Mouse (Mus musculus) embryonic facial prominence, embryonic 10.5 days (tissue): Measurements from ENCODE around the gene Bricd5. TPM values are rescaled to one million over a fixed set of nuclear protein-coding genes. Genes with fewer than 3 reads are reported as not detected.
"Not testable (repeated sequence)": the region's sequence is repeated elsewhere in the genome, so short reads cannot be mapped to it uniquely, and the experiment has no call there.

Source experiments
- DNase-seq: peaks from one replicate; pipeline ENCODE4 v3.0.0-alpha.2; 2017; ENCODE audit warnings: low spot score
- H3K27ac ChIP-seq: fragments of 300-500 bp; sonication (generic); replicated peaks from 2 replicates; pipeline ENCODE4 v1.5.1; 2016; ENCODE audit warnings: mild to moderate bottlenecking
- H3K27me3 ChIP-seq: fragments of 300-500 bp; sonication (generic); replicated peaks from 2 replicates; pipeline ENCODE4 v1.6.1; 2016; ENCODE audit warnings: low read depth, mild to moderate bottlenecking; ENCODE audit not compliant: poor library complexity, severe bottlenecking
- H3K36me3 ChIP-seq: fragments of 300-500 bp; sonication (generic); replicated peaks from 2 replicates; pipeline ENCODE4 v1.6.1; 2016; ENCODE audit warnings: mild to moderate bottlenecking, moderate library complexity
- H3K4me1 ChIP-seq: fragments of 300-500 bp; sonication (generic); 2 replicates; pipeline ENCODE4 v1.6.1; 2016
- H3K4me3 ChIP-seq: fragments of 300-500 bp; sonication (generic); 2 replicates; pipeline ENCODE4 v1.5.1; 2016; ENCODE audit warnings: mild to moderate bottlenecking, moderate library complexity
- H3K9me3 ChIP-seq: fragments of 300-500 bp; sonication (generic); 2 replicates; pipeline ENCODE4 v1.6.1; 2016; ENCODE audit warnings: mild to moderate bottlenecking
- WGBS: fragments of 180-500 bp; shearing (Covaris S2); methylation state at CpG from one replicate; pipeline ENCODE4 v1.1.7; 2016; 5-methylcytosine and 5-hydroxymethylcytosine counted together
- polyA plus RNA-seq: library from polyadenylated mRNA; unstranded; fragments of >200 nt; fragmentation: Nextera tagmentation; extraction: Ambion mirVana; gene quantifications from 2 replicates; pipeline ENCODE4 v1.2.1, GENCODE M21; 2016

Bricd5 gene
- polyA plus RNA-seq, 1 experiment from 2014 or later: 0.36 TPM

GRCm38 (mm10) chr17:24443409-24443808 is 30.3 kb upstream of the Bricd5 start:
- Histone ChIP-seq H3K4me3 (no peak overlapping the region), H3K27me3 (no peaks in the 10 kb centered on the region), H3K9me3 (no peaks in the 10 kb centered on the region), H3K36me3 (peaks cover 100% of the 10 kb centered on the region), H3K4me1 (no peaks in the 10 kb centered on the region), H3K27ac (no peak overlapping the region)
- WGBS: 91% methylated on average over 4 of the region's 4 CpGs
- DNase-seq: no peak

DNA sequence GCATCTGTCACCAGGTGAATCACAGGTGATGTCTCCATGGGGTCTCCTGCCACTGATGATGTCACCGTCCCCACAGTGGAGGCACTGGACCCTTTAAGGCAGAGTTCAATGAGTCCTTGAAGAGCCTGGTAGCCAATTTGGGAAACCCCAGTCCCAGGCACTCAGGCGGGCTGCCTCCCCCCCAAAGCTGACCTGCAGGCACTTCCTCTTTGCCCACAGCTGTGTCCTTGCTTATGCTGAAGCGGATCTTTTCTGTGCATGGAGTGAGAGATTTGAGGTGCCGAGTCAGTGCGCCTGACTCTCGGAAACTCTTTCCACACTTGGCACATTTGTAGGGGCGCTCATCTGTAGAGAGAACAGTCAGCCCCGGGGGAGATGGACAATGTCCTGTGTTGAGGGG is 27.1 kb upstream of the Bricd5 start:
- Histone ChIP-seq H3K4me3 (no peak overlapping the region), H3K36me3 (peaks cover 100% of the 10 kb centered on the region), H3K27ac (no peak overlapping the region), H3K27me3 (no peaks in the 10 kb centered on the region), H3K9me3 (no peaks in the 10 kb centered on the region), H3K4me1 (no peaks in the 10 kb centered on the region)
- DNase-seq: no peak
- WGBS: 93% methylated on average over 8 of the region's 8 CpGs

GRCm38 (mm10) chr17:24449507-24449906 is 24.2 kb upstream of the Bricd5 start:
- 96% methylated on average over 6 of the region's 6 CpGs for WGBS
- H3K4me1 ChIP-seq: peaks cover 14% of the 10 kb centered on the region
- no peaks in the 10 kb centered on the region for H3K27me3 ChIP-seq
- no peak overlapping the region for H3K27ac ChIP-seq
- H3K4me3 ChIP-seq: no peak overlapping the region
- DNase-seq: no peak
- H3K36me3 ChIP-seq: peaks cover 73% of the 10 kb centered on the region
- H3K9me3 ChIP-seq: no peaks in the 10 kb centered on the region

- Histone ChIP-seq H3K36me3 (peaks cover 56% of the 10 kb centered on the region), H3K4me1 (peaks cover 19% of the 10 kb centered on the region), H3K27ac (no peak overlapping the region), H3K27me3 (no peaks in the 10 kb centered on the region), H3K4me3 (no peak overlapping the region), H3K9me3 (no peaks in the 10 kb centered on the region)
- DNase-seq: no peak
- 95% methylated on average over 6 of the region's 6 CpGs for WGBS
Observed at GRCm38 (mm10) chr17:24451220-24451619, 22.5 kb upstream of the Bricd5 start.

DNA sequence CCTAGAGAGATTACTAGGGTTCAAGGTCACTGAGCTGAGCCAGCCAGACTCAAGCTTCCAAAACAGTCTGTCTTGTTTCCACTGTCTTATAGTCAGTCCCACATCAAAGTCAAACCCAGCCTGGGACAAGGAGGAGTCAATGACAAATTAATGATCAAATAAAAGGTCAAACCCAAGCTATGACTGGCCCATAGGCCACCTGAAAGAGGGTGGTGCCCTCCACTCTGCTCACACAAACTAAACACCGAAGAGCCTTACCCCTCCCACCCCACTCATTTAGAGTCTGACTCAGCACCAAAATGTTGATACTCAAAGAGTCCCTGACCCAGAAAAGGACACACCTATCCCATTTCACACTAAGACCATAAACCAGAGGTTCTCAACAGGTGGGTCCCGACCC is 20.3 kb upstream of the Bricd5 start:
- H3K4me1 ChIP-seq: peaks cover 19% of the 10 kb centered on the region
- H3K27ac ChIP-seq: no peak overlapping the region
- peaks cover 34% of the 10 kb centered on the region for H3K36me3 ChIP-seq
- H3K27me3 ChIP-seq: no peaks in the 10 kb centered on the region
- no peaks in the 10 kb centered on the region for H3K9me3 ChIP-seq
- no peak for DNase-seq
- WGBS: 89% methylated on average over 2 of the region's 2 CpGs
- H3K4me3 ChIP-seq: peak overlapping the region; percentile 90

DNA sequence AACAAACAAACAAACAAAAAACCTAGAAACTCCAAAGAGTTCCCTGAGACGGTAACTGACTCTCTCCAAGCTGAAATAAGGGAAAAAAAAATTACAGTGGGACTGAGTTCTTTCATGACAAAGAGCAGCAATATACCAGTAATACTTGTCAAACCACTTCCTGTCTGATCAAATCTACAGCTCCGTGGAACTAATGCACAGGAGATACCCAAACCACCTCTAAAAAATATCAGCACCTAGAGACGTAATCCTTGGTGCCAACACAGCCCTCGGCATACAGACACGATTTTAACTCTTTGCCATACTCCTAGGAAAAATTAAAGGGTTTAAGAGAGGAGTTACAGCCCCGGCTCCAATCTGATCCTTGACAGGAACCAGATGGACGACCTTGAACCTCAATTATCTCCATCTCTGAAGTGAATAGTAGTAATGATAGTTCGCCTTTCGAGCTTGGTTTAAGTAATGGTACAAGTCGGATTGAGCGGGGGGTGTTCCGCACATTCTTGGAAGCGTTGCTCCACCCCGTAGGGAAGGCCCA is 19.4 kb upstream of the Bricd5 start:
- Histone ChIP-seq H3K9me3 (no peaks in the 10 kb centered on the region), H3K27ac (peak overlapping the region; percentile 96), H3K4me3 (peak overlapping the region; percentile 90), H3K27me3 (no peaks in the 10 kb centered on the region), H3K4me1 (peaks cover 19% of the 10 kb centered on the region), H3K36me3 (peaks cover 25% of the 10 kb centered on the region)
- WGBS: 8% methylated on average over 14 of the region's 14 CpGs
- DNase-seq: no peak

DNA sequence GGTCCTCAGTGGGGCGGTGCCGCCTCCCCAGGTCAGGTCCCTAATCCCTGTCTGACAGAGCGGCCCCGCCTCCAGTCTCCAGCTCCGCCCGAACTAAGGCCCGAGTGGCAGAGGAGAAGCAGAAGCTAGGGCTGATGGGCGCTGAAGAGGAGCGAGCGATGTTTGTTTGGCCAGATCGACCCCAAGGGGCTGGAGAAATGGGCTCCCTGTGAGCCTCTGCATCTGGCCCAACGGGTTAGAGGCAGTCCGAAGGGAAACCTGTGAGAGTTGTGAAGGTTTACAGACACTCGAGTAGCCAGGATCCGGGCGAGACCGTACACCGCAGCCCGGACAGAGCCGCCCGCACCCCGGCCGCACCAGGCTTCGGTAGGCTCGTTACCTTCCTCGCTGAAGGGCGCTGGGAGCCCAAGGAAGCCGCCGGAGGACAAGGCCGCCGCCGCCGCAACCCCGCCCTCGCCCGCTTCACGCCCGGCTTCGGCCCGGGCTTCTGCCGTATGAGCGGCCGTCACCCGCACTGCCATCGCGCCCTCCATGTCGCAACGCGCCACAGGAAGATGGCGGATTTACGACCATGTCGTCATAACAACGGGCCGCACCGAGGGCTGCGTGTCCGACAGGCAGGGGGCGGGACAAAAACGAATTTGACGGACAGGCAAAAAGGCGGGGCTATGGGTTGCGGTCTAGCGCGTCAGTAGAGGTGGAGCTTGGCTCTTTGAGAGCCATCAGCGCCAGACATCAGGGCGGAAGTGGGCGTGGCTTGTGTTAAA is 18.7 kb upstream of the Bricd5 start:
- peak overlapping the region; percentile 96 for H3K27ac ChIP-seq
- H3K9me3 ChIP-seq: no peaks in the 10 kb centered on the region
- H3K27me3 ChIP-seq: no peaks in the 10 kb centered on the region
- peaks cover 18% of the 10 kb centered on the region for H3K36me3 ChIP-seq
- H3K4me3 ChIP-seq: peak overlapping the region; percentile 90
- peaks cover 19% of the 10 kb centered on the region for H3K4me1 ChIP-seq
- peak; percentile 99 for DNase-seq
- WGBS: under 1% methylated on average over 67 of the region's 67 CpGs

DNA sequence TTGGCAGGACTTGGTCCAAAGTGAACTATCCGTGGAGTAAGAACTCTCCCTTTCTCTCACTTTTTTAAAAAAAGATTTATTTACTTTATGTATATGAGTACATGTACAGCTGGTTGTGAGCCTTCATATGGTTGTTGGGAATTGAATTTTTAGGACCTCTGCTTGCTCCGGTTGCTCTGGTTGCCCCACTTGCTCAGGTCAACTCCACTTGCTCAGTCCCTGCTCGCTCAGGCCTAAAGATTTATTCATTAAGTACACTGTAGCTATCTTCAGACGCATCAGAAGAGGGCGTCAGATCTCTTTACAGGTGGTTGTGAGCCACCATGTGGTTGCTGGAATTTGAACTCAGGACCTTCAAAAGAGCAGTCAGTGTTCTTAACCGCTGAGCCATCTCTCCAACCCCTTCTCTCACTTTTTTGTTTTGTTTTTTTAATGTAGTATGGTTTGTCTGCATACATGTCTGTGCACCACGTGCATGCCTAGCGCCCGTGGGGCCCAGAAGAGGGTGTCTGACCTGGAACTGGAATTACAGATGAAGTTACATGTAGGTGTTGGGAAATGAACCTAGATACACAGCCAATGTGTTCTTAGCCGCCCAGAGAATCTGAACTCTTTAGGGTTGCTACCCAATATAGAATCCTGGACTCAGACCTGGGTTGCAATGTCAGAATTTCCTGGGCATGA is 18.0 kb upstream of the Bricd5 start:
- peak overlapping the region; percentile 96 for H3K27ac ChIP-seq
- 54% methylated on average over 10 of the region's 10 CpGs for WGBS
- H3K27me3 ChIP-seq, DNase-seq, H3K9me3 ChIP-seq: not testable (repeated sequence)
- H3K4me1 ChIP-seq: peaks cover 19% of the 10 kb centered on the region
- H3K36me3 ChIP-seq: peaks cover 11% of the 10 kb centered on the region
- peak overlapping the region; percentile 90 for H3K4me3 ChIP-seq

GRCm38 (mm10) chr17:24461580-24461979 is 12.1 kb upstream of the Bricd5 start:
- no peak overlapping the region for H3K27ac ChIP-seq
- no peak overlapping the region for H3K4me3 ChIP-seq
- WGBS: 70% methylated on average over 2 of the region's 2 CpGs
- no peaks in the 10 kb centered on the region for H3K9me3 ChIP-seq
- no peaks in the 10 kb centered on the region for H3K4me1 ChIP-seq
- H3K36me3 ChIP-seq: no peaks in the 10 kb centered on the region
- no peak for DNase-seq
- no peaks in the 10 kb centered on the region for H3K27me3 ChIP-seq

DNA sequence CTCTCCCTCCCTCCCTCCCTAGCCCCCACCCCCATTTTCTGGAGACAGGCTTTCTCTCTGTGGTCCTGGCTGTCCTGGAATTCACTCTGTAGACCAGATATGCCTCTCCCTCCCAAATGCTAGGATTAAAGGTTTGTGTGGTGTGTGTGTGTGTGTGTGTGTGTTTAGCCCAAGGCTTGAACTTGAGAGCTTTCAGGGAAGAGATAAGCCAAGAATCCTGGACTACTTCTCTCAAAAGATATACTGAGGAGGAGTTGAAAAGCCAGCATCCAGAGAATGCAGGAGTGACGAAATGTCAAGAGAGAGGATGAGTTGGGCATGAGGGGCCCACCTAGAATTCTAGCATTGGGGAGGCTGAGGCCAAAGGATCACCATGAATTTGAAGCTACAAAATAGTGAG is 10.8 kb upstream of the Bricd5 start:
- Histone ChIP-seq H3K4me1 (no peaks in the 10 kb centered on the region), H3K4me3 (no peak overlapping the region), H3K36me3 (no peaks in the 10 kb centered on the region), H3K9me3 (no peaks in the 10 kb centered on the region), H3K27me3 (no peaks in the 10 kb centered on the region), H3K27ac (no peak overlapping the region)
- 89% methylated on average over 1 of the region's 1 CpGs for WGBS
- no peak for DNase-seq

DNA sequence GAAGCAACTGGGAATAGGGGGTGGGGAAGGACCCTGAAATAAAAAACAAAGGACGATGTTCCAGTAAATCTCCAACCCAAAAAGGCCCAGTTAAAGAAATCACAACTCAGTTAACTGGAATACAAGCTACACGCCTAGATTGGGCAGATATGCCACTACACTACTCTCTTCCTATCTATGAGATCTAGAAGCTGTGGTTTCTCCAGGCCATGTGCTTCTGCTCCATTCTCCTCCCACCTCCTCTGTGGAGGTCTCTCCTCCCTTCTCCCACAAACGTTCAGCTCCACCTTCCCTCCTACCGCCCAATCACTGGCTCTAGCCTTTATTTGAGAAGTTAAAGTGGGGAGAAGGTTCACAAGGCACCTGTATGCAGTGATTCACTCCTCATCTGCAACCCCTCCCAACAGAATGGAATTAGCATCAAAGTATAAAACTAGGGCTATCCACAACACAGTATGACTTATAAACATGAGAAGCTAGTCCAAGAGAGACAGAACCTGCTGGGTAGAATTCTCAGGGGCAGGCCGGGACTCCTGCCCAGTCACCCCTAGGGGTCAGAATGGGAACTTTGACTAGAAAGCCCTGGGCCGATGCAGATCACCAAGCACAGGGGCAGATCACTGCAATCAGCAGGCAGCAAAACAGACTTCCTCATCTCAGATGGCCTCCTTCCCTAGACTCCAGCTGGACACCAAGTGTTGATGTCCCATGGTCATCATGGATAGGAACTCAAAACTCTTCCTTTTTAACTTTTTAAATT is 10.1 kb upstream of the Bricd5 start:
- 63% methylated on average over 6 of the region's 6 CpGs for WGBS
- Histone ChIP-seq H3K4me1 (no peaks in the 10 kb centered on the region), H3K36me3 (no peaks in the 10 kb centered on the region), H3K27me3 (no peaks in the 10 kb centered on the region), H3K9me3 (no peaks in the 10 kb centered on the region), H3K27ac (no peak overlapping the region), H3K4me3 (no peak overlapping the region)
- no peak for DNase-seq

GRCm38 (mm10) chr17:24468636-24469246 is 4.9 kb upstream of the Bricd5 start:
- H3K4me3 ChIP-seq: no peak overlapping the region
- no peaks in the 10 kb centered on the region for H3K27me3 ChIP-seq
- H3K4me1 ChIP-seq: peaks cover 31% of the 10 kb centered on the region
- WGBS: 89% methylated on average over 5 of the region's 5 CpGs
- no peaks in the 10 kb centered on the region for H3K9me3 ChIP-seq
- H3K36me3 ChIP-seq: peaks cover 19% of the 10 kb centered on the region
- no peak for DNase-seq
- H3K27ac ChIP-seq: no peak overlapping the region
